Mouse (Mus musculus) midbrain, embryonic 14.5 days (tissue): ENCODE results near the gene Gm12355. TPM values are rescaled to one million over a fixed set of nuclear protein-coding genes. Genes with fewer than 3 reads are reported as not detected.
A peak's percentile ranks its signal among the peaks of the same experiment; 100 is the strongest.

Experiments used
- ATAC-seq: fragments of 200-750 bp; cut with Nextera tagmentation; 2 replicates; pipeline ENCODE4 v1.8.0; 2017; ENCODE audit warnings: moderate number of reproducible peaks, moderate library complexity; ENCODE audit not compliant: low FRiP score, low TSS enrichment
- DNase-seq: peaks from one replicate; pipeline ENCODE4 v3.0.0-alpha.2; 2015
- H3K27ac ChIP-seq: fragments of 300-500 bp; sonication (generic); replicated peaks from 2 replicates; pipeline ENCODE4 v1.5.1; 2014; ENCODE audit warnings: mild to moderate bottlenecking, low read depth, low read length, moderate library complexity
- H3K27me3 ChIP-seq: fragments of 300-500 bp; sonication (generic); 2 replicates; pipeline ENCODE4 v1.6.1; 2014; ENCODE audit warnings: low read length, control low read depth, mixed read lengths; ENCODE audit not compliant: control insufficient read depth, insufficient read depth
- H3K36me3 ChIP-seq: fragments of 300-500 bp; sonication (generic); 2 replicates; pipeline ENCODE4 v1.6.1; 2014; ENCODE audit warnings: low read length, control low read depth; ENCODE audit not compliant: control insufficient read depth, insufficient read depth
- H3K4me1 ChIP-seq: fragments of 300-500 bp; sonication (generic); 2 replicates; pipeline ENCODE4 v1.6.1; 2014; ENCODE audit warnings: mild to moderate bottlenecking, antibody characterized with exemption, low read length, control low read depth; ENCODE audit not compliant: control insufficient read depth, insufficient read depth
- H3K4me2 ChIP-seq: fragments of 300-500 bp; sonication (generic); 2 replicates; pipeline ENCODE4 v1.6.1; 2014; ENCODE audit warnings: mild to moderate bottlenecking, low read length, moderate library complexity
- H3K4me3 ChIP-seq: fragments of 300-500 bp; sonication (generic); replicated peaks from 2 replicates; pipeline ENCODE4 v1.5.1; 2014; ENCODE audit warnings: low read depth, low read length
- H3K9ac ChIP-seq: fragments of 300-500 bp; sonication (generic); replicated peaks from 2 replicates; pipeline ENCODE4 v1.6.1; 2014; ENCODE audit warnings: mild to moderate bottlenecking, low read length, moderate library complexity
- H3K9me3 ChIP-seq: fragments of 300-500 bp; sonication (generic); 2 replicates; pipeline ENCODE4 v1.6.1; 2016; ENCODE audit warnings: low read length, control low read depth, mixed read lengths; ENCODE audit not compliant: control insufficient read depth
- WGBS: fragments of 180-500 bp; shearing (Covaris S2); extraction: QIAGEN DNeasy Blood & Tissue Kit; methylation state at CpG from one replicate; pipeline ENCODE4 v1.1.7; 2014; 5-methylcytosine and 5-hydroxymethylcytosine counted together
- polyA plus RNA-seq: library from polyadenylated mRNA; unstranded; fragments of >200 nt; fragmentation: Nextera tagmentation; extraction: Ambion mirVana; gene quantifications from 2 replicates; pipeline ENCODE4 v1.2.1, GENCODE M21; 2014

Gene Gm12355
- polyA plus RNA-seq, 1 experiment from 2014 or later: 0.71 TPM

DNA sequence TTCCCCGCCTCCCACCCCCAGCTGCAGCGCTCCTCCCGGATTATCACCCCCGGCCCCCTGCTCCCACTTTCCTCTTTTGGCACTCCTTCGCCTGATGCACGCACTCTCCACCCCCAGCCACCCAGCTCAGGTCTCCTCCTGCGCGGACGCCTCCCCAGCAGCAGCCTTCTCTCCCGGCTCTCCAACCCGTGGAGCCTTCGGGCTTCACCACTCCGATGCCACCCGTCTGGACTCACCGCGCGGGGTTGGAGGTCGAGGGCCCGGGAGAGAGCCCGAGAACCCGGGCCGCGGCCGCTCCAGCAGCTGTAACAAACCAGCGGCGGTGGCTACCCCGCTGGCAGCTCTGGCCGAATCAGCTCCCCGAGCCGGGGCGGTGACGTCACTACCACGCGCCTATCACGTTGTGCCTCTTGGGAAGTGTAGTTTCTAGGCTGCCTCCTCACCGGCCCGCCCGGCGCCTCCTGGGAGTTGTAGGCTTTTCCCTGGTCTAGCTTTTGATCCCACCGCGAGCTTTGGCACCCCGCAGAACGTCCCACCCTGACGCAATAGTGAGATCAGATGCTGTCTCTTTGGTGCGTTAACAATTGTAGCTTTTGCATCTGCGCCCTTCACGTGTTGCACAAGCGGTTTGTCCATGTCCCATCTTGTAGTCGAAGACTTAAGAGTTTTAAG is 38.4 kb downstream of the Gm12355 start, which contains the start of gene Ormdl3:
Gene Ormdl3, minus strand, starts transcription at position 477 of the 672 bp plus-strand sequence.
- ATAC-seq: peak; percentile 95
- under 1% methylated on average over 49 of the region's 49 CpGs for WGBS
- H3K36me3 ChIP-seq: peaks cover 17% of the 10 kb centered on the region

GRCm38 (mm10) chr11:98586087-98586891 is 39.2 kb downstream of the Gm12355 start:
- Histone ChIP-seq H3K27me3 (no peaks in the 10 kb centered on the region), H3K9ac (peak overlapping the region; percentile 84), H3K4me1 (peaks cover 27% of the 10 kb centered on the region), H3K27ac (peak overlapping the region; percentile 88), H3K36me3 (peaks cover 24% of the 10 kb centered on the region), H3K4me3 (peak overlapping the region; percentile 92), H3K9me3 (no peaks in the 10 kb centered on the region), H3K4me2 (peak overlapping the region; percentile 85)
- DNase-seq (peak; percentile 27), ATAC-seq (peak; percentile 54; the same call in 1 of the 2 replicates)
- WGBS: under 1% methylated on average over 22 of the region's 22 CpGs

More for the DNA sequence above, 38.4 kb downstream of the Gm12355 start, which contains the start of gene Ormdl3:
- Histone ChIP-seq H3K27me3 (no peaks in the 10 kb centered on the region), H3K4me1 (peaks cover 27% of the 10 kb centered on the region), H3K9me3 (no peaks in the 10 kb centered on the region), H3K9ac (peak within 1 kb of the TSS; percentile 84), H3K27ac (peak within 1 kb of the TSS; percentile 88), H3K4me2 (peak within 1 kb of the TSS; percentile 85), H3K4me3 (peak within 1 kb of the TSS; percentile 92)
- peak; percentile 100 for DNase-seq

GRCm38 (mm10) chr11:98584629-98585177 is 40.8 kb downstream of the Gm12355 start:
- ATAC-seq: no peak
- no peak overlapping the region for H3K4me3 ChIP-seq
- WGBS: 97% methylated on average over 6 of the region's 6 CpGs
- H3K27ac ChIP-seq: no peak overlapping the region
- H3K9me3 ChIP-seq: no peaks in the 10 kb centered on the region
- no peaks in the 10 kb centered on the region for H3K27me3 ChIP-seq
- H3K4me1 ChIP-seq: peaks cover 27% of the 10 kb centered on the region
- DNase-seq: no peak
- no peak overlapping the region for H3K4me2 ChIP-seq
- H3K36me3 ChIP-seq: peaks cover 34% of the 10 kb centered on the region
- no peak overlapping the region for H3K9ac ChIP-seq

DNA sequence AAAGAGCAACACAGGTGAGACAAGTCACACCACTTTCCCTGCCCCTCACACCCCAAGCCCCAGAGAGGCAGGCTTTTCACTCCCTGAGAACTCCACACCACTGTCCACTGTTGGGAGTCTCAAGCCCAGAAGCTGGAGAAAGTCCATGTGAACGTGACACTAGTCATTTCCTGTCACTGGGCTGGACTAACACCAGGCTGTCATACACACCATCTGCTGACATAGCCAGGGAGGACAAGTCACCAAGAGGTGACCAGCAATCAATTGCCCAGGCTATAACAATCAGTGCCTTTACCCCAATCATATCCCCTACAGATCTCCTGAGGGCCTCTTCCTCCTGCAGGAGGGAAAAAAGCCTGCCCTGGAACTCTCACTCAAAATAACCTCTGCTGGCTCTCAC is 41.3 kb downstream of the Gm12355 start:
- no peak for ATAC-seq
- H3K36me3 ChIP-seq: peaks cover 34% of the 10 kb centered on the region
- no peaks in the 10 kb centered on the region for H3K9me3 ChIP-seq
- H3K27ac ChIP-seq: no peak overlapping the region
- peaks cover 27% of the 10 kb centered on the region for H3K4me1 ChIP-seq
- H3K4me2 ChIP-seq: no peak overlapping the region
- no peak overlapping the region for H3K9ac ChIP-seq
- no peak for DNase-seq
- no peaks in the 10 kb centered on the region for H3K27me3 ChIP-seq
- H3K4me3 ChIP-seq: no peak overlapping the region
- WGBS: 86% methylated on average over 1 of the region's 1 CpGs

- DNase-seq (no peak), ATAC-seq (no peak)
- H3K4me2 ChIP-seq: no peak overlapping the region
- no peaks in the 10 kb centered on the region for H3K9me3 ChIP-seq
- no peak overlapping the region for H3K9ac ChIP-seq
- peaks cover 34% of the 10 kb centered on the region for H3K36me3 ChIP-seq
- no peak overlapping the region for H3K27ac ChIP-seq
- H3K4me3 ChIP-seq: no peak overlapping the region
- WGBS: 47% methylated on average over 3 of the region's 3 CpGs
- peaks cover 26% of the 10 kb centered on the region for H3K4me1 ChIP-seq
- no peaks in the 10 kb centered on the region for H3K27me3 ChIP-seq
Measured at GRCm38 (mm10) chr11:98583571-98583970, 41.9 kb downstream of the Gm12355 start.

DNA sequence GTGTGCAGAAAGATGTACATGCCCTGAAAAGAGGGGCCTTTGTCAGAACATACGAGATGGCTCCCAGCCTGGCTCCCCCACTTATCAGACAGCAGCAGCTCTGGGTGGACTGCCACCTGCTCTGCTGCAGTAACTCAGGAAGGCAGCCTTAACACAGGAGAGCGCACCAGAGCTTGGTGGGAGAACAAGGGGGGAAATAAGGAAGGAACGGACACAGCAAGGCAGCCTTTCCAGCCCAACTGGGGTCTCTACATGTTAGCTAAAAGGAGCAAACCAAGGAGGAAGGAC is 42.3 kb downstream of the Gm12355 start:
- ATAC-seq (no peak), DNase-seq (no peak)
- WGBS: 91% methylated on average over 3 of the region's 3 CpGs
- Histone ChIP-seq H3K27me3 (no peaks in the 10 kb centered on the region), H3K4me1 (peaks cover 23% of the 10 kb centered on the region), H3K27ac (no peak overlapping the region), H3K36me3 (peaks cover 34% of the 10 kb centered on the region), H3K4me2 (no peak overlapping the region), H3K4me3 (no peak overlapping the region), H3K9ac (no peak overlapping the region), H3K9me3 (no peaks in the 10 kb centered on the region)

DNA sequence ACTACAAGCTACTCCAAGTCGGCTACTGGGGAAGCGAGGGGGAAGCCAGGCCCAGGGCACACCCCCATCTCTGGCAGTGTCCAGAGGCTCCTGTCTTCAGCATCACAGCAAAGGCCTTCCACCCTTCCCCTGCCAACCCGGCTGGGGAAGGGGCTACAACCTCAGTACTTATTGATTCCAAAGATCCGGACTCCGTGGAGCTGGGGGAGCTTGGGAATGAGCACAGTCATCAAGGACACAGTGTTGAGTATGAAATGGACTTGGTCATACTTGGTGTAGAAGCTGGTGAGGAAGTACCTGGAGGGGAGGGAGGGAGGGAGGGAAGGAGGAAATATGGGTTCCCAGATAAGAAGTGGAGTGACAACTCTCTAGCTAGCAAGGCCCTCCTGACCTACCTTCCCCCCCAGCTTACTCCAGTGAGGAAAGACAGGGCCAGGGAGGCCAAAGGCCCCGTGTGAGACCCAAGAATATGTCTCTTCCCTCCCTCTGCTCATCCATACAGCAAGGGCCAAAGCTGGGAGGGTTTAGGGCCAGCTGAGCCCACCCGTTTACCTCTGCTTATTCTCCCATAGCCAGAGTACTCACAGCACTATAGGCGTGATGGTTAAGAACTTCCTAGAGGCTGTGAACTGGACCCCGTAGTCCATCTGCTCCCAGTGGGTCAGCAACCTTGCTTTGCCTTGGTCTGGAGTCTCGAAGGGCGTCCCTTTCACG is 42.8 kb downstream of the Gm12355 start:
- Histone ChIP-seq H3K4me1 (peaks cover 18% of the 10 kb centered on the region), H3K4me3 (no peak overlapping the region), H3K27ac (no peak overlapping the region), H3K9me3 (no peaks in the 10 kb centered on the region), H3K36me3 (peaks cover 34% of the 10 kb centered on the region), H3K9ac (no peak overlapping the region), H3K4me2 (no peak overlapping the region), H3K27me3 (no peaks in the 10 kb centered on the region)
- ATAC-seq: no peak
- no peak for DNase-seq
- WGBS: 88% methylated on average over 12 of the region's 12 CpGs

GRCm38 (mm10) chr11:98582030-98582388 is 43.5 kb downstream of the Gm12355 start:
- peaks cover 14% of the 10 kb centered on the region for H3K4me1 ChIP-seq
- 81% methylated on average over 8 of the region's 8 CpGs for WGBS
- ATAC-seq: no peak

More at GRCm38 (mm10) chr11:98582030-98582388, 43.5 kb downstream of the Gm12355 start:
- no peak overlapping the region for H3K4me3 ChIP-seq
- H3K36me3 ChIP-seq: peaks cover 34% of the 10 kb centered on the region
- no peak for DNase-seq
- no peak overlapping the region for H3K9ac ChIP-seq
- no peak overlapping the region for H3K27ac ChIP-seq
- no peaks in the 10 kb centered on the region for H3K9me3 ChIP-seq
- H3K4me2 ChIP-seq: no peak overlapping the region
- H3K27me3 ChIP-seq: no peaks in the 10 kb centered on the region
